8 mouse cellular contexts compared by ENCODE assay signal in the genomic region with DNA sequence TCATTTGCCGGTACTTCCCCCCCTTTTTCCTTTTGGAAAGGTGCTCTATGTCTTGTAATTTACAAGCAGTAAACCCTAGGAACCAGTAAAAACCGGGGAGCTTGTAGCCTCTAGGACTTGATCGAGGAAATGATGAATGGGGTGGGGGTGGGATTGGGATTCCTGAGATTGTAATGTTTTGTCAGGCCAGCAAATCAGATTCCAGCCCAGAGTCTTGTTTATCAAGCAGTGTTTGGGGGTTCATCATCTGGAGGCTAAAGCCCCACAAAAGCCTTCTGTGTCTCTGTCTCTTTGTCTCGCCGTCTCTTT. TPM values are rescaled to one million over a fixed set of nuclear protein-coding genes. Genes with fewer than 3 reads are reported as not detected.
DNase-seq lines count a peak whose midpoint lies in the region; ATAC-seq and TF ChIP-seq lines count a peak whose summit lies in the region.

No protein-coding gene starts in this region.

- H3K4me3 ChIP-seq in cerebellum, adult 2 months (replicated peaks; ENCODE audit: insufficient read depth, low read depth, low read length): peak overlapping the region; percentile 67
- peak overlapping the region; percentile 89 for H3K4me3 ChIP-seq in testis, adult 2 months (ENCODE audit: control insufficient read depth, low read depth, low read length)
- H3K4me3 ChIP-seq in limb, embryonic 13.5 days: peak overlapping the region; percentile 88

- intact Hi-C loops in gastrocnemius, postnatal 36 days (cut with DNase I): no loop called here

- H3K27ac ChIP-seq in cerebellum, adult 2 months (ENCODE audit: insufficient read depth, low read length): peak overlapping the region; percentile 51
- H3K27ac ChIP-seq in testis, adult 2 months (ENCODE audit: control insufficient read depth, insufficient read depth, low read depth, low read length): no peak overlapping the region; the same call in 1 of the 2 replicates
- H3K27ac ChIP-seq in limb, embryonic 13.5 days: no peak overlapping the region

- peak overlapping the region; percentile 71 for H3K4me2 ChIP-seq in limb, embryonic 13.5 days (replicated peaks)

- no peaks in the 10 kb centered on the region for H3K36me3 ChIP-seq in testis, adult 2 months (ENCODE audit: control insufficient read depth, insufficient read depth, low read length)
- peaks cover 4% of the 10 kb centered on the region; the same call in 1 of the 2 replicates for H3K36me3 ChIP-seq in limb, embryonic 13.5 days

- H3K9ac ChIP-seq in limb, embryonic 13.5 days: peak overlapping the region; percentile 75

- TF ChIP-seq POLR2A in cerebellum, adult 2 months (IDR thresholded peaks at IDR 0.05; ENCODE audit: borderline replicate concordance, insufficient read depth, low read length): no peak
- TF ChIP-seq POLR2A in testis, adult 2 months (IDR thresholded peaks at IDR 0.05; ENCODE audit: control insufficient read depth, low read depth, low read length): no peak

- peaks cover 9% of the 10 kb centered on the region for H3K4me1 ChIP-seq in cerebellum, adult 2 months (ENCODE audit: control insufficient read depth, insufficient read depth, low read length)
- H3K4me1 ChIP-seq in testis, adult 2 months (ENCODE audit: control insufficient read depth, insufficient read depth, low read length): peaks cover 2% of the 10 kb centered on the region
- peaks cover 15% of the 10 kb centered on the region for H3K4me1 ChIP-seq in limb, embryonic 13.5 days

- TF ChIP-seq CTCF in cerebellum, adult 2 months (IDR thresholded peaks at IDR 0.05; ENCODE audit: borderline replicate concordance, insufficient read depth, low read depth, low read length): no peak
- no peak for TF ChIP-seq CTCF in testis, adult 2 months (IDR thresholded peaks at IDR 0.05; ENCODE audit: control insufficient read depth, insufficient read depth, insufficient replicate concordance, low read depth, low read length)

- no peak for DNase-seq in cerebellum, adult 2 months
- DNase-seq in cerebellum, postnatal 36 days: no peak
- DNase-seq in testis, postnatal 10 days (ENCODE audit: low spot score): no peak
- DNase-seq in adrenal gland, adult 18-20 months (ENCODE audit: low spot score in 2 of 2): no peak
- DNase-seq in gastrocnemius, postnatal 36 days: no peak
- no peak for DNase-seq in layer of hippocampus, postnatal 36 days

- WGBS in cerebellum, adult 2 months: 2% methylated on average over 5 of the region's 5 CpGs
- 2% methylated on average over 5 of the region's 5 CpGs for WGBS in limb, embryonic 13.5 days

- no peaks in the 10 kb centered on the region for H3K27me3 ChIP-seq in cerebellum, adult 2 months (ENCODE audit: control insufficient read depth, insufficient read depth, low read length)
- H3K27me3 ChIP-seq in testis, adult 2 months (ENCODE audit: control insufficient read depth, insufficient read depth, low read length): no peaks in the 10 kb centered on the region
- no peaks in the 10 kb centered on the region for H3K27me3 ChIP-seq in limb, embryonic 13.5 days

- ATAC-seq in limb, embryonic 13.5 days (ENCODE audit: low FRiP score, low read depth): no peak

- no peaks in the 10 kb centered on the region for H3K9me3 ChIP-seq in limb, embryonic 13.5 days

RNA-seq across cellular contexts. Expression of a gene that starts 0.6 kb away (rescaled TPM):
- polyA plus RNA-seq in cerebellum, adult 2 months (2012; rRNA removed): 66.7 and 67.7 TPM in 2 replicates
- 39.4 and 44.0 TPM in 2 replicates for polyA plus RNA-seq in testis, adult 2 months (2012; rRNA removed)
- 30.1 and 31.5 TPM in 2 replicates for polyA plus RNA-seq in limb, embryonic 13.5 days (2015; fragmentation: Nextera tagmentation; extraction: Ambion mirVana)
- 10 to 100 TPM; 73.3 to 86.3 TPM for total RNA-seq in adrenal gland, adult 18-20 months (2021)
- total RNA-seq in gastrocnemius, postnatal 36 days (2021): 10 to 100 TPM; 10.7 to 12.2 TPM
- 10 to 100 TPM; 26.8 to 32.8 TPM for total RNA-seq in layer of hippocampus, postnatal 36 days (2021)

RNA-seq across cellular contexts. Expression of a gene that starts 18.5 kb away (rescaled TPM):
- 27.5 and 36.2 TPM in 2 replicates for polyA plus RNA-seq in cerebellum, adult 2 months (2012; rRNA removed)
- 3.0 and 3.3 TPM in 2 replicates for polyA plus RNA-seq in testis, adult 2 months (2012; rRNA removed)
- polyA plus RNA-seq in limb, embryonic 13.5 days (2015; fragmentation: Nextera tagmentation; extraction: Ambion mirVana): 53.7 and 55.8 TPM in 2 replicates
- 10 to 100 TPM; 37.5 to 48.9 TPM for total RNA-seq in adrenal gland, adult 18-20 months (2021)
- 10 to 100 TPM; 24.5 to 28.4 TPM for total RNA-seq in gastrocnemius, postnatal 36 days (2021)
- 10 to 100 TPM; 26.5 to 30.9 TPM for total RNA-seq in layer of hippocampus, postnatal 36 days (2021)
